Mouse (Mus musculus): ENCODE measurements around the gene Rdh12.

GRCm38 (mm10) chr12:79193441-79193840, 15.3 kb upstream of the Rdh12 start:
- TF ChIP-seq POLR2A (IDR thresholded peaks at IDR 0.05; ENCODE audit: borderline replicate concordance, insufficient read depth, low read length) (no peak), CTCF (IDR thresholded peaks at IDR 0.05; ENCODE audit: borderline replicate concordance, insufficient read depth, low read depth, low read length) (peak; percentile 68; the same call in 1 of the 2 replicates)

Data from cerebellum, adult 2 months (tissue).